Mouse (Mus musculus): Measurements from ENCODE around the gene Irgm2. TPM values are rescaled to one million over a fixed set of nuclear protein-coding genes. Genes with fewer than 3 reads are reported as not detected.
"Not testable (repeated sequence)": the region's sequence is repeated elsewhere in the genome, so short reads cannot be mapped to it uniquely, and the experiment has no call there.

The Irgm2 gene
- polyA plus RNA-seq, 1 experiment from 2014 or later, result 4.2 TPM

DNA sequence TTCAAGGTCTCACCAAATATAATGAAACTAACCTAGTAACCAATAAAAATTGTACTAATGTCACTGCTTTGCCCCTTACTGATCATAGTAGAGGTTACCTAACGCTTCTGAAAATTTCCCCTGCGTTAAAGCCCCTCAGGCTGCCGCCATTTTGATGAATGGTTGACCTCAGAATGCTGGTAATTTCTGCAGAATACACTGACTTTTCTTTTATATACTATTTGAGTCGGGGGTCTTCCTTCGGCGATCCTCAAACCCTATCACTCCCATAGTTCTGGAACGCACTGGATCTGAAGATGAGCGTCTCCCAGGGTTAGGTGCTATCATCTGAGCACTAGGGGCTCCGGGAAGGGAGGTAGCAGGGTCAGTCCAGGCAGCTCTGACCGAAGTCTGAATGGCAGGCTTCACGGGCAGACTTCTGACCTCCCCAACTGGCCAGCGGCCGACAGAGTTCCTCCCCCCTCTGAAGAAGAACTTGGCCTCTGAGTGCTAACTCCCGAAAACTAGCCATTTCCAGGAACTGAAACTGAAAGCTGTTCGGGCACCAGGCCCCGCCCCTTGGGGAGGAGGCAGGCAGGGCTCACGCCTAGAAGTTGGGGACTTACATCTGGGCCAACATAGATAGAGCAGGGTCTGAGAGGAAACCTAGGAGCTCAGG, 15.1 kb downstream of the Irgm2 start:
- Histone ChIP-seq H3K27ac (0 out of 2 replicates have a peak overlapping the region, but pooled peaks have one; percentile 28), H3K4me3 (peak overlapping the region; percentile 53), H3K4me2 (peak overlapping the region; percentile 64), H3K4me1 (replicated peaks) (peaks cover 18% of the 10 kb centered on the region), H3K9me3 (replicated peaks) (no peaks in the 10 kb centered on the region), H3K27me3 (no peaks in the 10 kb centered on the region), H3K9ac (peak overlapping the region; percentile 42), H3K36me3 (no peaks in the 10 kb centered on the region)
- peak; percentile 85 for ATAC-seq (replicated peaks; ENCODE audit: insufficient number of reproducible peaks, insufficient read depth, low FRiP score, low read depth)
- 23% methylated on average over 17 of the region's 17 CpGs for WGBS

DNA sequence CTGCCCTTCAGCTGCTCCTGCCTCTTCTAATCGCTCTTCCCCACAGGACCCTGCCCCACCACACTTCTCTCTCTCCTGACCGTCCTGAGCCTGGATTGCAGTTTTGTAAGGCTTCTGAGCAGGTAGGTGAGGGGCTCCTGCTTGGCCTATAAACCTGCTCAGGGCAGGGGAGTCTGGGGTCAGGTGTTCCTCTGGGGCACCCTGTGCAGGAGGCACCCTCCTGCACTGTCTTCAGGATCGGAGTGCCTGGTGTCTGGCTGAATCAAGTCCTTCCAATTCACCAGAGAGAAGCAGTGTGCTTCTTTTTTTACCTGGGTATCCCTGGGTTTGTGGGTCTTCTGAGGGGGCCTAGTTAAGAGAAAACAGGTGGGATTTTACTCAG, 15.6 kb downstream of the Irgm2 start:
- peak overlapping the region; percentile 42; the same call in 1 of the 2 replicates for H3K9ac ChIP-seq
- H3K4me2 ChIP-seq, result peak overlapping the region; percentile 64
- peaks cover 18% of the 10 kb centered on the region for H3K4me1 ChIP-seq (replicated peaks)
- H3K9me3 ChIP-seq (replicated peaks); ATAC-seq (replicated peaks; ENCODE audit: insufficient number of reproducible peaks, insufficient read depth, low FRiP score, low read depth); H3K36me3 ChIP-seq; H3K27me3 ChIP-seq: not testable (repeated sequence)
- peak overlapping the region; percentile 53 for H3K4me3 ChIP-seq
- peak overlapping the region; percentile 28; the same call in 1 of the 2 replicates for H3K27ac ChIP-seq
- WGBS, result 2% methylated on average over 2 of the region's 3 CpGs

DNA sequence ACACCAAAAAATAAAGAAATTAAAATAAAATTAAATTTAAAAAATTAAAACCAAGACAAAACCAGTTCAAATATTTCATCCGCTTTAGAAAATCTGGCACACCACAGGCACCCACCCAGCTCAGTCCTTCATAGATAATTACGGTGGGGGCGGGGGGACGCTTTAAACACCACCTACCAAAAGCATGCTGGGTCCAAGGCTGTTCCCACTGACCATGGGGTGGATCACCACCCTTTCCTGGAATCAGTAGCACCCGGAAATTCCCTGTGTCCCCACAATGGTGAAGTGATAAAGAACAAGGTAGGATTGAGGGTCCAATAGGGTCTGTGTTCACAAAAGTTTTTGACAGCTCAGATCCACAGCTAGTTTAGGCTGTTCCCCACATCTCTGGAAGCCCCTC, 16.4 kb downstream of the Irgm2 start:
- WGBS, result 72% methylated on average over 5 of the region's 5 CpGs
- Histone ChIP-seq H3K4me2 (peak overlapping the region; percentile 64; the same call in 1 of the 2 replicates), H3K36me3 (no peaks in the 10 kb centered on the region), H3K27me3 (no peaks in the 10 kb centered on the region), H3K9me3 (replicated peaks) (no peaks in the 10 kb centered on the region), H3K4me3 (peak overlapping the region; percentile 53; the same call in 1 of the 2 replicates), H3K9ac (no peak overlapping the region), H3K27ac (no peak overlapping the region), H3K4me1 (replicated peaks) (peaks cover 18% of the 10 kb centered on the region)
- ATAC-seq (replicated peaks; ENCODE audit: insufficient number of reproducible peaks, insufficient read depth, low FRiP score, low read depth), result no peak

DNA sequence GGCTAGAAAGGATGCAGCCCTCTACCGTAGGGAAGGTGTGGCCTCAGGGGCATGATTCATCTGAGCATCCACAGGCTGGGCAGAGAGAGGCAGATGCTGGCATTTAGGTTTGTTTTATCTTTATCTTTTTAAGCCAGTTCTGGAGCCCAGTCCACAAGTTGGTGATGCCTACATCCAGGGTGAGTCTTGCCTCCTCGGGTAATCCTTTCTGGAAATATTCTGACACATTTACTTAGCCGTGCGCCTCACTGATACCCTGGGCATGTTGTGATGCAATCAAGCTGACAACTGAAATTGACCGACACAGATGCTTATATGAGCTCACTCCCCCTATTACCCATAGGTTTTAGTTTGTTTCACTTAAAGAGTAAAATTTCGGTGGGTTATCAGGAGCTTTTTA, 17.4 kb downstream of the Irgm2 start:
- Histone ChIP-seq H3K9ac (no peak overlapping the region), H3K9me3 (replicated peaks) (no peaks in the 10 kb centered on the region), H3K27ac (no peak overlapping the region), H3K36me3 (no peaks in the 10 kb centered on the region), H3K4me1 (replicated peaks) (peaks cover 8% of the 10 kb centered on the region; the same call in 1 of the 2 replicates), H3K4me2 (no peak overlapping the region), H3K27me3 (no peaks in the 10 kb centered on the region), H3K4me3 (no peak overlapping the region)
- WGBS, result 78% methylated on average over 6 of the region's 6 CpGs
- ATAC-seq (replicated peaks; ENCODE audit: insufficient number of reproducible peaks, insufficient read depth, low FRiP score, low read depth), result no peak

DNA sequence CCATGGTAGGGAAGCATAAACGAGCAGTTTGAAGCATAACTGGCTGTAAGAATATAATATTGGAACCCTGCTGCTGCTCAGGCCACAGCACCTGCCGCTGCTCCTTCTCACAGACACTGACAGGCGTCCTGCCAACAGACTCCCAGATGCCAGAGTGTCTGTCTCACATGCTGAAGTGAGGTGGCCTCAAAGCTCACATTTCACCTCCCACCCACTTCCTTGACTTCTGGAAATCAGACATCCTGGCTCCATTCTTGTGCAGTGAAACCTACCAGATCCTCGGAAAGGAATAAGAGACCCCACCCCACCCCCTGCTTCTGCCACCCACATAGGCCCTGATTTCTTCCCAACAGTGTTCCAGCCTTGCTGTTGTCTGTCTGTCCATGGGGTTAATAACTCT, 24.3 kb downstream of the Irgm2 start:
- WGBS, result 6% methylated on average over 4 of the region's 4 CpGs
- Histone ChIP-seq H3K9me3 (replicated peaks) (no peaks in the 10 kb centered on the region), H3K27ac (peak overlapping the region; percentile 6), H3K4me3 (no peak overlapping the region), H3K27me3 (no peaks in the 10 kb centered on the region), H3K4me2 (no peak overlapping the region), H3K36me3 (no peaks in the 10 kb centered on the region), H3K4me1 (replicated peaks) (peaks cover 16% of the 10 kb centered on the region), H3K9ac (no peak overlapping the region)
- no peak for ATAC-seq (replicated peaks; ENCODE audit: insufficient number of reproducible peaks, insufficient read depth, low FRiP score, low read depth)

DNA sequence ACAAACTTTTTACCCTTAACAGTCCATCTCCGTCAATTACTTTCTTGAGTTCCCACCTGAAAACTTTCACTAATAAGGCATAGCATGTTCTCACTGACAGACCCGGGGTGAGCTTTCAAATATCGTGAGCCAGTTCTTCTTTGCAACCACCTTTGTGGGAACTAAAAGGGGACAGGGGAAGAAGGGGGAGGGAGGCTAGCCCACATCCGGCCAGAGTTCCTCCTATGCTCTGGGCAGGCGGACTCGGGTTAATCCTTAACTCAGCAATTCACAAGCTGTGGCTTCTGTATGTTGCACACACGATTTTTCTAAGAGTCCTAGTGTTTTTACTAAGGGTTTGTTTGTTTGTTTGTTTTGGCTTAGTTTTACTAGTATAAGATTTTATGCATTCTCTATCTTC, 24.9 kb downstream of the Irgm2 start:
- Histone ChIP-seq H3K27ac (peak overlapping the region; percentile 6; the same call in 1 of the 2 replicates), H3K4me1 (replicated peaks) (peaks cover 16% of the 10 kb centered on the region), H3K9ac (no peak overlapping the region), H3K27me3 (no peaks in the 10 kb centered on the region), H3K9me3 (replicated peaks) (no peaks in the 10 kb centered on the region), H3K36me3 (no peaks in the 10 kb centered on the region), H3K4me2 (no peak overlapping the region), H3K4me3 (no peak overlapping the region)
- 47% methylated on average over 7 of the region's 7 CpGs for WGBS
- no peak for ATAC-seq (replicated peaks; ENCODE audit: insufficient number of reproducible peaks, insufficient read depth, low FRiP score, low read depth)

DNA sequence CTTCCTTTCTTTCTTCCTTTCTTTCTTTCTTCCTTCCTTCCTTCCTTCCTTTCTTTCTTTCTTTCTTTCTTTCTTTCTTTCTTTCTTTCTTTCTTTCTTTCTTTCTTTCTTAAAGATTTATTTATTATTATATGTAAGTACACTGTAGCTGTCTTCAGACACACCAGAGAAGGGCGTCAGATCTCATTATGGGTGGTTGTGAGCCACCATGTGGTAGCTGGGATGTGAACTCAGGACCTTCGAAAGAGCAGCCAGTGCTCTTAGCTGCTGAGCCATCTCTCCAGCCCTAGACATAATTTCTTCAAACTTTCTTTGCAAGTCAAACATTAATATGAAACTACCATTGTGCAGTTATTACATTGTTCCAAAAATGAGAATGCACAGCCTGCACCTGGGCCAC, 25.5 kb downstream of the Irgm2 start:
- not testable (repeated sequence) for ATAC-seq (replicated peaks; ENCODE audit: insufficient number of reproducible peaks, insufficient read depth, low FRiP score, low read depth); H3K27me3 ChIP-seq

DNA sequence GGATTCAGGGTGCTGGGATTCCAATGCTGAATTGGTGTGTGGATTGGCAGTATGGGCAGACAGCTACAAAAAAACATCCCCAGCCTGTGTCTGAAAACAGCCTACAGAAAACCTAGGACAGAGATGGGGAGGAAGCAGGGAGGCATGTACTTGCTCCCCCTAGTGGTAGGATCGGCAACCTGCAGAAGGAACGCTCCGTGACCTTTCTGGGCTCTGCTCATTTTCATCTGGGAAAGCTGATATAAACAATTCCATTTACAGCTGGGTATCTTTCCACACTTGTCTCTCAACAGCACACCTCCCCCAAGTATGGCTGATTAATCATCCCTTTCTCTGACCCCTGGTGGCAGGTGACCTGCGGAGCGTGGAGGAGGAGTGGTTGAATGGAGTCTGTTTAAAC, 26.2 kb downstream of the Irgm2 start:
- H3K4me3 ChIP-seq, result no peak overlapping the region
- WGBS, result 5% methylated on average over 5 of the region's 5 CpGs
- 0 out of 2 replicates have a peak, but pooled peaks cover 1% of the 10 kb centered on the region for H3K27me3 ChIP-seq
- peak overlapping the region; percentile 18; the same call in 1 of the 2 replicates for H3K27ac ChIP-seq
- peaks cover 16% of the 10 kb centered on the region for H3K4me1 ChIP-seq (replicated peaks)
- H3K4me2 ChIP-seq, result peak overlapping the region; percentile 11; the same call in 1 of the 2 replicates
- ATAC-seq (replicated peaks; ENCODE audit: insufficient number of reproducible peaks, insufficient read depth, low FRiP score, low read depth), result peak; percentile 50
- H3K36me3 ChIP-seq, result no peaks in the 10 kb centered on the region
- no peak overlapping the region for H3K9ac ChIP-seq
- H3K9me3 ChIP-seq (replicated peaks), result no peaks in the 10 kb centered on the region

More for the DNA sequence above, 25.5 kb downstream of the Irgm2 start:
- not testable (repeated sequence) for H3K4me3 ChIP-seq; H3K27ac ChIP-seq; H3K4me2 ChIP-seq; H3K36me3 ChIP-seq; H3K9ac ChIP-seq; H3K9me3 ChIP-seq (replicated peaks)
- WGBS, result 68% methylated on average over 2 of the region's 2 CpGs
- H3K4me1 ChIP-seq (replicated peaks), result peaks cover 16% of the 10 kb centered on the region

DNA sequence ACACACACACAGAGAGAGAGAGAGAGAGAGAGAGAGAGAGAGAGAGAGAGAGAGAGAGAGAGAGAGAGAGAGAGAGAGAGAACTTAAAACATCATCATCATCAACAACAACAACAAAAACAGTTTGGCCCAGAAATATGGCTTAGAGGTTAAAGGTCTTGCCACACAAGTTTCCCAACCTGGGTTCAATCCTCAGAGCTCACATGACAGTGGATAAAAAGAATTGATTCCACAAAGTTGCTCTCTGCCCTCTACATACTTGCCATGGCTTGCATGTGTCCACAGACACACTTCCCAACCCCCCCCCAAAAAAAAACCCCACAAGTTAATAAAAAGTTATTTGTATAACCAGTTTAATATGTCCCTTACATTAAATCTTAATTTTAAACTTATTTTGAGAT, 27.0 kb downstream of the Irgm2 start:
- H3K9me3 ChIP-seq (replicated peaks), result no peaks in the 10 kb centered on the region
- H3K9ac ChIP-seq, result no peak overlapping the region
- H3K36me3 ChIP-seq, result no peaks in the 10 kb centered on the region
- H3K4me1 ChIP-seq (replicated peaks), result peaks cover 16% of the 10 kb centered on the region
- H3K4me3 ChIP-seq, result no peak overlapping the region
- H3K4me2 ChIP-seq, result no peak overlapping the region
- H3K27me3 ChIP-seq, result 0 out of 2 replicates have a peak, but pooled peaks cover 4% of the 10 kb centered on the region
- H3K27ac ChIP-seq, result no peak overlapping the region
- ATAC-seq (replicated peaks; ENCODE audit: insufficient number of reproducible peaks, insufficient read depth, low FRiP score, low read depth), result no peak

DNA sequence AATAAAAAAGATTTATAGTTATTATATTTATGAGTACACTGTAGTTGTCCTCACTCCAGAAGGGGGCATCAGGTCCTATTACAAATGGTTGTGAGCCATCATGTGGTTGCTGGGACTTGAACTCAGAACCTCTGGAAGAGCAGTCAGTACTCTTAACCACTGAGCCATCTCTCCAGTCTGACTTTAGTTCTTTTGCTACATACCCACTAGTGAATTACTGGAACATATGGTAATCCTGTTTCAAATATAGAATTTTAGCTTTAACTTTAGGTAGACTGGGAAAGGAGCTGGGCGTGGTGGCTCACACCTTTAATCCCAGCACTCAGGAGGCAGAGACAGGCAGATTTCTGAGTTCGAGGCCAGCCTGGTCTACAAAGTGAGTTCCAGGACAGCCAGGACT, 28.6 kb downstream of the Irgm2 start:
- H3K36me3 ChIP-seq; H3K9ac ChIP-seq; ATAC-seq (replicated peaks; ENCODE audit: insufficient number of reproducible peaks, insufficient read depth, low FRiP score, low read depth); H3K4me2 ChIP-seq; H3K4me3 ChIP-seq; H3K27me3 ChIP-seq; H3K9me3 ChIP-seq (replicated peaks); H3K27ac ChIP-seq: not testable (repeated sequence)
- H3K4me1 ChIP-seq (replicated peaks), result peaks cover 16% of the 10 kb centered on the region
- 91% methylated on average over 2 of the region's 2 CpGs for WGBS

DNA sequence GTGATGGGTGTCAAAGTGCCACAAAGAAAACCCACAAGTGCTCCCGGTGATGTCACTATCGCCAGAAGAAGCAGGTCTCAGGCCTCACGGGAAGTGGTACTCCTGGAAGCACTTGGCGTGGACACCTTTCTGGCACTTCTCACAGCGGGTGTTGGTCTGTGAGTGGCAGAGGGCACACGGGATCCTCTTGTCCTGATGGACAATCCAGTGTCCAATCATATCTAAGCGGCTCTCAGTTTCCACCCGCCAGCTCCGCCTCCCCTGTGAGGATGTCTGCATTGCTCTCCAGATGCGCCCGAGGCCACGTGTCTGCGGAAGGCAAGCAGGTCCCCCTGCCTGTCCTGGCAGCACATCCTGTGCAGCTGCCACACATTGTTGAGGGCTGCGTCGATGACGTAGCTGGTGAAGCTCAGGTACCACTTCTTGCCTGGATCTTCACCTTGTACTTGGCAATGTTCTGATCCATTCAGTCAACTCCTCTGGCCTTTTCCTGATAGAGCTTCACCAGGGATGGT, 31.0 kb downstream of the Irgm2 start:
- Histone ChIP-seq H3K4me3 (no peak overlapping the region), H3K9me3 (replicated peaks) (no peaks in the 10 kb centered on the region), H3K36me3 (no peaks in the 10 kb centered on the region), H3K9ac (no peak overlapping the region), H3K4me1 (replicated peaks) (peaks cover 3% of the 10 kb centered on the region; the same call in 1 of the 2 replicates), H3K27me3 (0 out of 2 replicates have a peak, but pooled peaks cover 4% of the 10 kb centered on the region), H3K4me2 (no peak overlapping the region), H3K27ac (no peak overlapping the region)
- WGBS, result 52% methylated on average over 16 of the region's 16 CpGs
- ATAC-seq (replicated peaks; ENCODE audit: insufficient number of reproducible peaks, insufficient read depth, low FRiP score, low read depth), result no peak

DNA sequence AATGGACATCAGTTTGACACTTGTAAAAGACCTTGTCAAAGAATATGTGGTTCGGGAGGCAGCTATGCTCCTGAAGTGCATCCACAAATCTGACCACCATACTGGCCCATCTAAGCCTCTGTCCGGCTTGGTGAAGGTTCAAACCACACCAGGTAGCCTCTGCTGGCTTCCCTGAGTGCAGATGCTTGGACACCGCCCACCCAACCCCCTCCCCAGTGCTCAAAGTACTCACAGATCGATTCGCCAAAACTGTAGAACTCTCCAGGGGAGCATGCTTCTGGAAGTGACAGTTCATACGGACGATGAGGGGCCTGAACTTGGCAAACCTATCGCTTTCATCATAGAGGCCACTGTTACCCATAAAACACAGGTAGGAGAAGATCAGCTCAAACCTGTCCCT, 31.7 kb downstream of the Irgm2 start:
- Histone ChIP-seq H3K4me2 (no peak overlapping the region), H3K4me3 (no peak overlapping the region), H3K27me3 (0 out of 2 replicates have a peak, but pooled peaks cover 4% of the 10 kb centered on the region), H3K4me1 (replicated peaks) (no peaks in the 10 kb centered on the region), H3K36me3 (no peaks in the 10 kb centered on the region), H3K9me3 (replicated peaks) (no peaks in the 10 kb centered on the region), H3K27ac (no peak overlapping the region), H3K9ac (no peak overlapping the region)
- 82% methylated on average over 8 of the region's 8 CpGs for WGBS
- no peak for ATAC-seq (replicated peaks; ENCODE audit: insufficient number of reproducible peaks, insufficient read depth, low FRiP score, low read depth)

Measured in heart, embryonic 15.5 days (tissue).